8 mouse cellular contexts compared by ENCODE assay signal in the genomic region with DNA sequence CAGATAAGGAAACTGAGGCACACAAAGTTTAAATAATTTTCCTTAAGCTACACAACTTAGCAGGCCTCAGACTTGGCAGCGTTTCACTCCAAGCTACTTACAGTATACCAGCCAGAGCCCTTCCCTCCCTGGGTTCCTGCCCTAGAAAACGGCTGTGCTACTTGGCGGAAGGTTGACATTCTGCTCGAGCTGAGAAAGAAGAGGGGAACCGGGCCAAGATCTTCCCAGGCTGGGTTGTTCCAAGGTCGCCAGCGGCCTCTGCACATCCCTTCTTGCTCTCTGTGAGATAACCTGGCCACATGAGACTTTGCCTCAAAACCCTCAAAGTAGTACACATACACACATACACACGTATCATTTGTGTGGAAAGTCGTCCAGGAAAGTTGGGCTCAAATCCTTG. TPM values are rescaled to one million over a fixed set of nuclear protein-coding genes. Genes with fewer than 3 reads are reported as not detected.
DNase-seq lines count a peak whose midpoint lies in the region; ATAC-seq and TF ChIP-seq lines count a peak whose summit lies in the region.

No protein-coding gene starts in this region.

- peaks cover 24% of the 10 kb centered on the region for H3K79me2 ChIP-seq in CH12.LX (replicated peaks; ENCODE audit: control insufficient read depth, extremely low read depth, insufficient read depth, poor library complexity, severe bottlenecking)

- dilution Hi-C loops in CH12.LX (cut with MboI; ENCODE audit: extremely low pct_ligation_motif_present, extremely low pct_unique_long_range_greater_than_20kb, low sequenced_read_pairs) = no loop called here

- TF ChIP-seq CTCF in CH12.LX (conservative IDR thresholded peaks at IDR 0.05 in 1 of 2, IDR thresholded peaks at IDR 0.05 in 1 of 2; ENCODE audit: low read depth in 2 of 2, low read length in 2 of 2) = no peak
- no peak for TF ChIP-seq CTCF in heart, postnatal 0 days (IDR thresholded peaks at IDR 0.05; ENCODE audit: low read depth)

- ATAC-seq in embryonic facial prominence, embryonic 13.5 days (ENCODE audit: insufficient number of reproducible peaks, insufficient read depth, low FRiP score, low TSS enrichment, low read depth) = no peak
- ATAC-seq in heart, postnatal 0 days (ENCODE audit: insufficient read depth, low read depth) = no peak

- in situ Hi-C loops in CH12.LX (cut with MboI; ENCODE audit: low pct_ligation_motif_present, low pct_unique_long_range_greater_than_20kb, low sequenced_read_pairs) = no loop called here

- TF ChIP-seq EP300 in CH12.LX (IDR thresholded peaks at IDR 0.05; ENCODE audit: low read length) = no peak
- 0 out of 2 replicates have a peak, but pooled peaks have one; percentile 27 for TF ChIP-seq EP300 in heart, postnatal 0 days (IDR thresholded peaks at IDR 0.05; ENCODE audit: low read depth)

- H3K4me3 ChIP-seq in CH12.LX (replicated peaks in 1 of 3; ENCODE audit: low read depth in 2 of 3, low read length in 2 of 3, poor library complexity in 1 of 3) = peak overlapping the region; percentile 1 to 83 (median 56)
- peak overlapping the region; percentile 95 for H3K4me3 ChIP-seq in embryonic facial prominence, embryonic 13.5 days
- H3K4me3 ChIP-seq in heart, postnatal 0 days (ENCODE audit: low read depth, low read length) = peak overlapping the region; percentile 88

- no peaks in the 10 kb centered on the region for H3K9me3 ChIP-seq in CH12.LX (replicated peaks; ENCODE audit: low read length)
- no peaks in the 10 kb centered on the region for H3K9me3 ChIP-seq in embryonic facial prominence, embryonic 13.5 days
- no peaks in the 10 kb centered on the region for H3K9me3 ChIP-seq in heart, postnatal 0 days (replicated peaks; ENCODE audit: control insufficient read depth, low read length)

- peaks cover 21 to 59% of the 10 kb centered on the region in 2 experiments for H3K4me1 ChIP-seq in CH12.LX (ENCODE audit: control insufficient read depth in 1 of 2, insufficient read depth in 2 of 2)
- H3K4me1 ChIP-seq in embryonic facial prominence, embryonic 13.5 days = peaks cover 47% of the 10 kb centered on the region
- H3K4me1 ChIP-seq in heart, postnatal 0 days (ENCODE audit: control insufficient read depth, insufficient read depth) = peaks cover 26% of the 10 kb centered on the region; the same call in 1 of the 2 replicates

- 50% methylated on average over 9 of the region's 9 CpGs for WGBS in embryonic facial prominence, embryonic 13.5 days
- WGBS in heart, postnatal 0 days = 16% methylated on average over 9 of the region's 9 CpGs

- no peak for TF ChIP-seq RAD21 in CH12.LX (IDR thresholded peaks at IDR 0.05; ENCODE audit: low read depth, low read length)

- peak overlapping the region; percentile 60 for H3K4me2 ChIP-seq in CH12.LX (ENCODE audit: insufficient read depth, low read depth, poor library complexity, severe bottlenecking)
- H3K4me2 ChIP-seq in embryonic facial prominence, embryonic 13.5 days = peak overlapping the region; percentile 88
- H3K4me2 ChIP-seq in heart, postnatal 0 days (ENCODE audit: low read depth, low read length) = peak overlapping the region; percentile 94

- no peak for DNase-seq in CH12.LX (ENCODE audit: extremely low read depth)
- peak; percentile 97 for DNase-seq in adipocyte (ENCODE audit: low spot score)
- peak; percentile 66 for DNase-seq in heart, postnatal 0 days (ENCODE audit: low spot score)
- peak; percentile 80 to 86 for DNase-seq in kidney, postnatal 25 days
- peak; percentile 77 to 86 for DNase-seq in lung, postnatal 4 days
- DNase-seq in urinary bladder, postnatal 25 days (ENCODE audit: low spot score) = peak; percentile 50
- no peak for DNase-seq in yolk sac, embryonic 10.5 days (ENCODE audit: low spot score)

- H3K27ac ChIP-seq in CH12.LX (ENCODE audit: insufficient read depth, low read depth) = peak overlapping the region; percentile 21; the same call in 1 of the 2 replicates
- H3K27ac ChIP-seq in embryonic facial prominence, embryonic 13.5 days = peak overlapping the region; percentile 57
- peak overlapping the region; percentile 98 for H3K27ac ChIP-seq in heart, postnatal 0 days (ENCODE audit: low read depth)

- no peak for TF ChIP-seq POLR2A in CH12.LX (IDR thresholded peaks at IDR 0.05; ENCODE audit: low read depth, low read length)

- H3K36me3 ChIP-seq in CH12.LX (replicated peaks in 1 of 2; ENCODE audit: control insufficient read depth in 1 of 2, insufficient read depth in 1 of 2, low read length in 1 of 2) = peaks cover 0 to 4% of the 10 kb centered on the region in 2 experiments
- no peaks in the 10 kb centered on the region; the same call in 1 of the 2 replicates for H3K36me3 ChIP-seq in embryonic facial prominence, embryonic 13.5 days
- 0 out of 2 replicates have a peak, but pooled peaks cover 1% of the 10 kb centered on the region for H3K36me3 ChIP-seq in heart, postnatal 0 days (replicated peaks; ENCODE audit: control insufficient read depth, insufficient read depth, low read length)

- peak overlapping the region; percentile 99 for H3K9ac ChIP-seq in CH12.LX (ENCODE audit: insufficient read depth, low read depth)
- peak overlapping the region; percentile 97; the same call in 1 of the 2 replicates for H3K9ac ChIP-seq in embryonic facial prominence, embryonic 13.5 days
- H3K9ac ChIP-seq in heart, postnatal 0 days (replicated peaks; ENCODE audit: low read depth, low read length) = no peak overlapping the region

- no peaks in the 10 kb centered on the region for H3K27me3 ChIP-seq in CH12.LX (replicated peaks)
- H3K27me3 ChIP-seq in embryonic facial prominence, embryonic 13.5 days = peaks cover 7% of the 10 kb centered on the region; the same call in 1 of the 2 replicates
- H3K27me3 ChIP-seq in heart, postnatal 0 days (ENCODE audit: control insufficient read depth, insufficient read depth, low read length) = no peaks in the 10 kb centered on the region

TF ChIP-seq in CH12.LX, 34 proteins besides CTCF, POLR2A, EP300 and RAD21:
- no peak for TF ChIP-seq SMC3 (IDR thresholded peaks at IDR 0.05; ENCODE audit: low read depth, low read length)
- peak; percentile 72; the same call in 1 of the 2 replicates for TF ChIP-seq UBTF (IDR thresholded peaks at IDR 0.05; ENCODE audit: low read depth, low read length)

RNA-seq across cellular contexts. Expression of a gene that starts 1.7 kb away (rescaled TPM):
- 11.1 and 13.5 TPM in 2 replicates for total RNA-seq in CH12.LX (2012; rRNA removed)
- 1.1 and 1.5 TPM in 2 replicates for total RNA-seq in CH12.LX (2014; rRNA removed)
- polyA plus RNA-seq in CH12.LX (2012; ENCODE audit: insufficient read length, low read depth) = 17.0 and 20.9 TPM in 2 replicates
- polyA plus RNA-seq in embryonic facial prominence, embryonic 13.5 days (2015; fragmentation: Nextera tagmentation; extraction: Ambion mirVana) = 10.9 and 11.0 TPM in 2 replicates
- total RNA-seq in heart, postnatal 0 days (2014; rRNA removed; ENCODE audit: low replicate concordance) = 67.6 and 79.0 TPM in 2 replicates
- 16.9 and 18.9 TPM in 2 replicates for polyA plus RNA-seq in heart, postnatal 0 days (2015; fragmentation: Nextera tagmentation; extraction: Ambion mirVana)

RNA-seq across cellular contexts. Expression of a gene that starts 15.8 kb away (rescaled TPM):
- total RNA-seq in CH12.LX (2012; rRNA removed) = 7.1 and 9.8 TPM in 2 replicates
- 4.3 and 6.5 TPM in 2 replicates for total RNA-seq in CH12.LX (2014; rRNA removed)
- polyA plus RNA-seq in CH12.LX (2012; ENCODE audit: insufficient read length, low read depth) = 11.7 and 16.2 TPM in 2 replicates
- 12.8 and 13.8 TPM in 2 replicates for polyA plus RNA-seq in embryonic facial prominence, embryonic 13.5 days (2015; fragmentation: Nextera tagmentation; extraction: Ambion mirVana)
- 13.5 and 23.1 TPM in 2 replicates for total RNA-seq in heart, postnatal 0 days (2014; rRNA removed; ENCODE audit: low replicate concordance)
- 9.2 and 9.7 TPM in 2 replicates for polyA plus RNA-seq in heart, postnatal 0 days (2015; fragmentation: Nextera tagmentation; extraction: Ambion mirVana)

RNA-seq across cellular contexts. Expression of a gene that starts 32.4 kb away (rescaled TPM):
- 46.3 and 48.3 TPM in 2 replicates for total RNA-seq in CH12.LX (2012; rRNA removed)
- total RNA-seq in CH12.LX (2014; rRNA removed) = 12.5 and 14.3 TPM in 2 replicates
- polyA plus RNA-seq in CH12.LX (2012; ENCODE audit: insufficient read length, low read depth) = 33.6 and 44.3 TPM in 2 replicates
- polyA plus RNA-seq in embryonic facial prominence, embryonic 13.5 days (2015; fragmentation: Nextera tagmentation; extraction: Ambion mirVana) = 25.3 and 28.7 TPM in 2 replicates
- 30.2 and 55.2 TPM in 2 replicates for total RNA-seq in heart, postnatal 0 days (2014; rRNA removed; ENCODE audit: low replicate concordance)
- polyA plus RNA-seq in heart, postnatal 0 days (2015; fragmentation: Nextera tagmentation; extraction: Ambion mirVana) = 7.2 and 7.7 TPM in 2 replicates

Comparison
In these comparisons a context has a peak if more than half of its experiments do, and no peak if none do; other contexts are left out.
1. DNase-seq: peak in adipocyte (single experiment), heart, postnatal 0 days (single experiment), kidney, postnatal 25 days (2 of 2), lung, postnatal 4 days (2 of 2) and urinary bladder, postnatal 25 days (single experiment); none in CH12.LX (single experiment) and yolk sac, embryonic 10.5 days (single experiment).
2. H3K27ac ChIP-seq: peak in every context shown above with its lines; median percentile 98 in heart, postnatal 0 days; 57 in embryonic facial prominence, embryonic 13.5 days; 21 in CH12.LX.
3. Peak in every context shown above with its lines, with median percentiles within 50 percentile points of each other: H3K4me2 ChIP-seq and H3K4me3 ChIP-seq.